12 mouse cellular contexts compared by ENCODE assay signal in the genomic region with DNA sequence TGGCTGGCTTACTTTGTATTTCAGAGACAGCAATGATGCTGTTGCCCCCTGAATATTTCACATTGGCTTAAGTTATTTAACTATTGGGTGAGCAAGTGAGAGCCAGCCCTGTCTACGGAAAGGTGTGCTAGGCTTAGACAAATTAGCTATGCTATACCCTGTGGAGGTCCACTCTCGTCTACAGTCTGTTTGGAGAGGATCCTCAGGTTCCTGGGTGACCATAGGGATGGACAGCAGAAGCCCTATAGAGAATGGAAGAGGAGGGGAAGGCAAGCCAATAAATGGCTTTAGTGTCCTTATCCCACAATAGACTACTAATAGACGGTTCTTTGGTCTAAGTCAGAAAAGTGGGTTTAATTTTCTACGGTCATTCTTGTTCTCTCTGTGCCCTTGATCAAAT.
DNase-seq lines count a peak whose midpoint lies in the region; ATAC-seq and TF ChIP-seq lines count a peak whose summit lies in the region.
"Had no signal": no experiment of that assay in that cellular context is flagged by ENCODE, and none has a peak within 500 bp of the region (broad histone marks: within the 10 kb centered on the region; RNA-seq: fewer than 3 reads in every experiment).

No protein-coding gene starts in this region.

- WGBS in hindbrain, embryonic 16.5 days, result 70% methylated on average over 4 of the region's 4 CpGs
- WGBS in hindbrain, embryonic 11.5 days, result 84% methylated on average over 4 of the region's 4 CpGs
- 68% methylated on average over 4 of the region's 4 CpGs for WGBS in limb, embryonic 13.5 days
- WGBS in limb, embryonic 10.5 days, result 93% methylated on average over 4 of the region's 4 CpGs
- WGBS in stomach, embryonic 14.5 days, result 78% methylated on average over 4 of the region's 4 CpGs
- WGBS in stomach, postnatal 0 days, result 70% methylated on average over 4 of the region's 4 CpGs
- 73% methylated on average over 4 of the region's 4 CpGs for WGBS in stomach, embryonic 15.5 days

- H3K9me3 ChIP-seq in hindbrain, embryonic 16.5 days (ENCODE audit: control insufficient read depth, low read length), result no peaks in the 10 kb centered on the region
- no peaks in the 10 kb centered on the region for H3K9me3 ChIP-seq in hindbrain, embryonic 11.5 days (ENCODE audit: control insufficient read depth, low read length)
- H3K9me3 ChIP-seq in limb, embryonic 13.5 days, result no peaks in the 10 kb centered on the region
- H3K9me3 ChIP-seq in limb, embryonic 10.5 days (replicated peaks), result no peaks in the 10 kb centered on the region
- no peaks in the 10 kb centered on the region for H3K9me3 ChIP-seq in stomach, embryonic 14.5 days (ENCODE audit: control insufficient read depth, low read depth, low read length)
- no peaks in the 10 kb centered on the region for H3K9me3 ChIP-seq in stomach, postnatal 0 days (ENCODE audit: control insufficient read depth, low read length)
- H3K9me3 ChIP-seq in stomach, embryonic 15.5 days, result no peaks in the 10 kb centered on the region
- H3K9me3 ChIP-seq: heart, embryonic 12.5 days; liver, embryonic 15.5 days had no signal

- no peaks in the 10 kb centered on the region for H3K36me3 ChIP-seq in hindbrain, embryonic 16.5 days (ENCODE audit: control insufficient read depth, insufficient read depth, low read length)
- no peaks in the 10 kb centered on the region for H3K36me3 ChIP-seq in hindbrain, embryonic 11.5 days (ENCODE audit: control insufficient read depth, insufficient read depth, low read length)
- H3K36me3 ChIP-seq in limb, embryonic 13.5 days, result no peaks in the 10 kb centered on the region
- H3K36me3 ChIP-seq in limb, embryonic 10.5 days, result no peaks in the 10 kb centered on the region
- no peaks in the 10 kb centered on the region for H3K36me3 ChIP-seq in stomach, embryonic 14.5 days (ENCODE audit: control insufficient read depth, insufficient read depth, low read length)
- no peaks in the 10 kb centered on the region for H3K36me3 ChIP-seq in stomach, postnatal 0 days (ENCODE audit: control insufficient read depth, insufficient read depth, low read length)
- no peaks in the 10 kb centered on the region for H3K36me3 ChIP-seq in stomach, embryonic 15.5 days
- H3K36me3 ChIP-seq: heart, embryonic 12.5 days; liver, embryonic 15.5 days had no signal

- no peak overlapping the region for H3K9ac ChIP-seq in hindbrain, embryonic 16.5 days (ENCODE audit: low read depth, low read length)
- H3K9ac ChIP-seq in hindbrain, embryonic 11.5 days (ENCODE audit: low read depth, low read length), result no peak overlapping the region
- H3K9ac ChIP-seq in limb, embryonic 13.5 days, result no peak overlapping the region
- no peak overlapping the region for H3K9ac ChIP-seq in stomach, embryonic 14.5 days (replicated peaks; ENCODE audit: low read depth, low read length)
- H3K9ac ChIP-seq in stomach, postnatal 0 days (ENCODE audit: low read length), result no peak overlapping the region
- no peak overlapping the region for H3K9ac ChIP-seq in stomach, embryonic 15.5 days
- H3K9ac ChIP-seq: heart, embryonic 12.5 days; liver, embryonic 15.5 days had no signal

- no peak for DNase-seq in hindbrain, embryonic 11.5 days (ENCODE audit: low spot score)
- no peak for DNase-seq in limb, embryonic 10.5 days (ENCODE audit: low spot score)
- DNase-seq in stomach, postnatal 0 days (ENCODE audit: low spot score), result no peak
- DNase-seq: thymus, postnatal 25 days had no signal

- H3K4me1 ChIP-seq in hindbrain, embryonic 16.5 days (ENCODE audit: control insufficient read depth, insufficient read depth, low read depth, low read length), result no peaks in the 10 kb centered on the region; the same call in 1 of the 2 replicates
- no peaks in the 10 kb centered on the region for H3K4me1 ChIP-seq in hindbrain, embryonic 11.5 days (replicated peaks; ENCODE audit: control insufficient read depth, insufficient read depth, low read length)
- peaks cover 26% of the 10 kb centered on the region for H3K4me1 ChIP-seq in limb, embryonic 13.5 days
- H3K4me1 ChIP-seq in limb, embryonic 10.5 days, result peaks cover 26% of the 10 kb centered on the region
- 0 out of 2 replicates have a peak, but pooled peaks cover 5% of the 10 kb centered on the region for H3K4me1 ChIP-seq in stomach, embryonic 14.5 days (ENCODE audit: control insufficient read depth, insufficient read depth, low read length)
- H3K4me1 ChIP-seq in stomach, postnatal 0 days (replicated peaks; ENCODE audit: control insufficient read depth, insufficient read depth), result no peaks in the 10 kb centered on the region
- no peaks in the 10 kb centered on the region for H3K4me1 ChIP-seq in stomach, embryonic 15.5 days
- H3K4me1 ChIP-seq: liver, embryonic 15.5 days had no signal

- TF ChIP-seq CTCF in stomach, postnatal 0 days (IDR thresholded peaks at IDR 0.05; ENCODE audit: low read depth), result no peak

- H3K4me3 ChIP-seq in hindbrain, embryonic 16.5 days (ENCODE audit: low read length), result no peak overlapping the region
- H3K4me3 ChIP-seq in hindbrain, embryonic 11.5 days (ENCODE audit: low read depth, low read length), result no peak overlapping the region
- no peak overlapping the region for H3K4me3 ChIP-seq in limb, embryonic 13.5 days
- H3K4me3 ChIP-seq in limb, embryonic 10.5 days, result no peak overlapping the region
- no peak overlapping the region for H3K4me3 ChIP-seq in stomach, embryonic 14.5 days (ENCODE audit: low read depth, low read length)
- no peak overlapping the region for H3K4me3 ChIP-seq in stomach, postnatal 0 days (ENCODE audit: low read depth, low read length)
- no peak overlapping the region for H3K4me3 ChIP-seq in stomach, embryonic 15.5 days (replicated peaks)
- H3K4me3 ChIP-seq: heart, embryonic 12.5 days; liver, embryonic 15.5 days had no signal

- no peak for TF ChIP-seq EP300 in stomach, postnatal 0 days (optimal IDR thresholded peaks at IDR 0.05)

- no peak overlapping the region for H3K27ac ChIP-seq in hindbrain, embryonic 16.5 days (ENCODE audit: low read depth, low read length)
- H3K27ac ChIP-seq in hindbrain, embryonic 11.5 days (ENCODE audit: low read depth, low read length), result no peak overlapping the region
- H3K27ac ChIP-seq in limb, embryonic 13.5 days, result peak overlapping the region; percentile 23; the same call in 1 of the 2 replicates
- no peak overlapping the region for H3K27ac ChIP-seq in limb, embryonic 10.5 days
- peak overlapping the region; percentile 61; the same call in 1 of the 2 replicates for H3K27ac ChIP-seq in stomach, embryonic 14.5 days (ENCODE audit: low read length)
- H3K27ac ChIP-seq in stomach, postnatal 0 days (replicated peaks), result no peak overlapping the region; the same call in 1 of the 2 replicates
- peak overlapping the region; percentile 48; the same call in 1 of the 2 replicates for H3K27ac ChIP-seq in stomach, embryonic 15.5 days
- H3K27ac ChIP-seq: liver, embryonic 15.5 days had no signal

- peak; percentile 34; the same call in 1 of the 2 replicates for ATAC-seq in hindbrain, embryonic 16.5 days
- no peak for ATAC-seq in hindbrain, embryonic 11.5 days (ENCODE audit: low FRiP score)
- 0 out of 2 replicates have a peak, but pooled peaks have one; percentile 9 for ATAC-seq in limb, embryonic 13.5 days (ENCODE audit: low FRiP score, low read depth)
- no peak for ATAC-seq in stomach, embryonic 14.5 days (ENCODE audit: insufficient number of reproducible peaks, insufficient read depth, low FRiP score, low read depth)
- no peak for ATAC-seq in stomach, postnatal 0 days (ENCODE audit: low FRiP score, low TSS enrichment)
- no peak for ATAC-seq in stomach, embryonic 15.5 days (ENCODE audit: insufficient read depth, low FRiP score, low read depth)
- ATAC-seq: intestine, embryonic 16.5 days had no signal

- H3K27me3 ChIP-seq in hindbrain, embryonic 16.5 days (replicated peaks; ENCODE audit: control insufficient read depth, insufficient read depth, low read length), result no peaks in the 10 kb centered on the region
- H3K27me3 ChIP-seq in hindbrain, embryonic 11.5 days (ENCODE audit: control insufficient read depth, insufficient read depth, low read length), result no peaks in the 10 kb centered on the region
- H3K27me3 ChIP-seq in limb, embryonic 13.5 days, result peaks cover 6% of the 10 kb centered on the region; the same call in 1 of the 2 replicates
- peaks cover 26% of the 10 kb centered on the region for H3K27me3 ChIP-seq in limb, embryonic 10.5 days (ENCODE audit: low read depth, poor library complexity, severe bottlenecking)
- H3K27me3 ChIP-seq in stomach, embryonic 14.5 days (ENCODE audit: control insufficient read depth, insufficient read depth, low read length), result no peaks in the 10 kb centered on the region
- H3K27me3 ChIP-seq in stomach, postnatal 0 days (ENCODE audit: control insufficient read depth, insufficient read depth, low read length), result no peaks in the 10 kb centered on the region
- no peaks in the 10 kb centered on the region for H3K27me3 ChIP-seq in stomach, embryonic 15.5 days (replicated peaks)
- H3K27me3 ChIP-seq: heart, embryonic 12.5 days; liver, embryonic 15.5 days; Patski had no signal

- H3K4me2 ChIP-seq in hindbrain, embryonic 16.5 days (ENCODE audit: low read length), result no peak overlapping the region
- H3K4me2 ChIP-seq in hindbrain, embryonic 11.5 days (replicated peaks; ENCODE audit: low read depth, low read length), result no peak overlapping the region
- peak overlapping the region; percentile 59; the same call in 1 of the 2 replicates for H3K4me2 ChIP-seq in limb, embryonic 13.5 days (replicated peaks)
- no peak overlapping the region for H3K4me2 ChIP-seq in stomach, embryonic 14.5 days (replicated peaks; ENCODE audit: low read depth, low read length)
- no peak overlapping the region for H3K4me2 ChIP-seq in stomach, postnatal 0 days (replicated peaks; ENCODE audit: low read depth)
- H3K4me2 ChIP-seq in stomach, embryonic 15.5 days, result no peak overlapping the region
- H3K4me2 ChIP-seq: liver, embryonic 15.5 days had no signal

Comparison
In these comparisons a context has a peak if more than half of its experiments do, and no peak if none do; other contexts are left out.
1. ATAC-seq: peak in hindbrain, embryonic 16.5 days (single experiment) and limb, embryonic 13.5 days (single experiment); none in hindbrain, embryonic 11.5 days (single experiment), stomach, embryonic 14.5 days (single experiment), stomach, postnatal 0 days (single experiment) and stomach, embryonic 15.5 days (single experiment).
2. H3K27ac ChIP-seq: peak in limb, embryonic 13.5 days (single experiment), stomach, embryonic 14.5 days (single experiment) and stomach, embryonic 15.5 days (single experiment); none in hindbrain, embryonic 16.5 days (single experiment), hindbrain, embryonic 11.5 days (single experiment), limb, embryonic 10.5 days (single experiment) and stomach, postnatal 0 days (single experiment).